Mouse (Mus musculus) limb, embryonic 11.5 days (tissue): ENCODE data around the gene Tbata. TPM values are rescaled to one million over a fixed set of nuclear protein-coding genes. Genes with fewer than 3 reads are reported as not detected.

Experiments
- ATAC-seq: fragments of 200-750 bp; cut with Nextera tagmentation; 2 replicates; pipeline ENCODE4 v1.8.0; 2017; ENCODE audit warnings: low read depth; ENCODE audit not compliant: insufficient number of reproducible peaks, low FRiP score, low TSS enrichment
- DNase-seq: peaks from one replicate; pipeline ENCODE4 v3.0.0-alpha.2; 2015; ENCODE audit warnings: low spot score
- H3K27ac ChIP-seq: fragments of 300-500 bp; sonication (generic); replicated peaks from 2 replicates; pipeline ENCODE4 v1.5.1; 2014; ENCODE audit warnings: low read depth, mild to moderate bottlenecking, low read length
- H3K27me3 ChIP-seq: fragments of 300-500 bp; sonication (generic); 2 replicates; pipeline ENCODE4 v1.6.1; 2014; ENCODE audit warnings: mild to moderate bottlenecking, low read length, mixed read lengths; ENCODE audit not compliant: control insufficient read depth, insufficient read depth
- H3K36me3 ChIP-seq: fragments of 300-500 bp; sonication (generic); 2 replicates; pipeline ENCODE4 v1.6.1; 2014; ENCODE audit warnings: mild to moderate bottlenecking, low read length, moderate library complexity, mixed read lengths; ENCODE audit not compliant: control insufficient read depth, insufficient read depth
- H3K4me1 ChIP-seq: fragments of 300-500 bp; sonication (generic); 2 replicates; pipeline ENCODE4 v1.6.1; 2014; ENCODE audit warnings: low read length, mixed read lengths; ENCODE audit not compliant: control insufficient read depth, insufficient read depth
- H3K4me2 ChIP-seq: fragments of 300-500 bp; sonication (generic); 2 replicates; pipeline ENCODE4 v1.6.1; 2014; ENCODE audit warnings: low read depth, mild to moderate bottlenecking, moderate library complexity; ENCODE audit not compliant: severe bottlenecking
- H3K4me3 ChIP-seq: fragments of 300-500 bp; sonication (generic); 2 replicates; pipeline ENCODE4 v1.5.1; 2014; ENCODE audit warnings: low read depth, low read length
- H3K9ac ChIP-seq: fragments of 300-500 bp; sonication (generic); 2 replicates; pipeline ENCODE4 v1.6.1; 2014; ENCODE audit warnings: mild to moderate bottlenecking, low read length
- H3K9me3 ChIP-seq: fragments of 300-500 bp; sonication (generic); 2 replicates; pipeline ENCODE4 v1.6.1; 2016; ENCODE audit warnings: low read length; ENCODE audit not compliant: control insufficient read depth
- WGBS: fragments of 180-500 bp; shearing (Covaris S2); extraction: QIAGEN DNeasy Blood & Tissue Kit; methylation state at CpG from one replicate; pipeline ENCODE4 v1.1.7; 2014; 5-methylcytosine and 5-hydroxymethylcytosine counted together
- microRNA-seq: library from miRNA; unstranded; fragments of <30 nt; microRNA quantifications from one replicate; pipeline ENCODE4, GENCODE M21; 2016
- polyA plus RNA-seq: library from polyadenylated mRNA; unstranded; fragments of >200 nt; fragmentation: Nextera tagmentation; extraction: Ambion mirVana; gene quantifications from 2 replicates; pipeline ENCODE4 v1.2.1, GENCODE M21; 2014

The Tbata gene
- polyA plus RNA-seq, 1 experiment from 2014 or later = not detected

GRCm38 (mm10) chr10:61231756-61232155 lies 60.0 kb downstream of the Tbata start:
- Histone ChIP-seq H3K9me3 (no peaks in the 10 kb centered on the region), H3K27ac (no peak overlapping the region), H3K4me3 (no peak overlapping the region), H3K4me1 (no peaks in the 10 kb centered on the region), H3K9ac (no peak overlapping the region), H3K36me3 (no peaks in the 10 kb centered on the region), H3K4me2 (no peak overlapping the region), H3K27me3 (no peaks in the 10 kb centered on the region)
- WGBS = 92% methylated on average over 3 of the region's 3 CpGs
- ATAC-seq (no peak), DNase-seq (no peak)

- no peaks in the 10 kb centered on the region for H3K9me3 ChIP-seq
- H3K4me1 ChIP-seq = no peaks in the 10 kb centered on the region
- no peak overlapping the region for H3K27ac ChIP-seq
- H3K4me2 ChIP-seq = no peak overlapping the region
- ATAC-seq = no peak
- no peaks in the 10 kb centered on the region for H3K36me3 ChIP-seq
- no peaks in the 10 kb centered on the region for H3K27me3 ChIP-seq
- no peak overlapping the region for H3K4me3 ChIP-seq
- WGBS = 52% methylated on average over 7 of the region's 7 CpGs
- no peak for DNase-seq
- H3K9ac ChIP-seq = no peak overlapping the region
Observed at GRCm38 (mm10) chr10:61232858-61233567, 61.3 kb downstream of the Tbata start.

GRCm38 (mm10) chr10:61234319-61234718 lies 62.6 kb downstream of the Tbata start:
- Histone ChIP-seq H3K9ac (no peak overlapping the region), H3K27ac (no peak overlapping the region), H3K4me3 (no peak overlapping the region), H3K4me2 (no peak overlapping the region), H3K27me3 (no peaks in the 10 kb centered on the region), H3K4me1 (no peaks in the 10 kb centered on the region), H3K36me3 (no peaks in the 10 kb centered on the region), H3K9me3 (no peaks in the 10 kb centered on the region)
- 53% methylated on average over 4 of the region's 4 CpGs for whole genome bisulfite sequencing
- ATAC-seq = no peak
- peak; percentile 58 for DNase-seq

- H3K27ac ChIP-seq = no peak overlapping the region
- H3K4me2 ChIP-seq = no peak overlapping the region
- H3K9me3 ChIP-seq = no peaks in the 10 kb centered on the region
- no peak overlapping the region for H3K9ac ChIP-seq
- ATAC-seq (no peak), DNase-seq (no peak)
- no peaks in the 10 kb centered on the region for H3K36me3 ChIP-seq
- WGBS = 91% methylated on average over 6 of the region's 6 CpGs
- H3K4me3 ChIP-seq = no peak overlapping the region
- H3K27me3 ChIP-seq = no peaks in the 10 kb centered on the region
- 0 out of 2 replicates have a peak, but pooled peaks cover 2% of the 10 kb centered on the region for H3K4me1 ChIP-seq
Observed at GRCm38 (mm10) chr10:61235677-61236267, 64.0 kb downstream of the Tbata start.

- Histone ChIP-seq H3K4me3 (no peak overlapping the region), H3K27ac (no peak overlapping the region), H3K36me3 (no peaks in the 10 kb centered on the region), H3K4me1 (0 out of 2 replicates have a peak, but pooled peaks cover 5% of the 10 kb centered on the region), H3K9me3 (no peaks in the 10 kb centered on the region), H3K4me2 (no peak overlapping the region), H3K9ac (no peak overlapping the region), H3K27me3 (no peaks in the 10 kb centered on the region)
- DNase-seq (no peak), ATAC-seq (no peak)
- 45% methylated on average over 4 of the region's 4 CpGs for WGBS
Observed at GRCm38 (mm10) chr10:61236683-61237390, 65.1 kb downstream of the Tbata start.

- Histone ChIP-seq H3K4me2 (no peak overlapping the region), H3K4me3 (no peak overlapping the region), H3K27me3 (no peaks in the 10 kb centered on the region), H3K9me3 (no peaks in the 10 kb centered on the region), H3K9ac (no peak overlapping the region), H3K36me3 (no peaks in the 10 kb centered on the region), H3K27ac (no peak overlapping the region), H3K4me1 (0 out of 2 replicates have a peak, but pooled peaks cover 5% of the 10 kb centered on the region)
- 82% methylated on average over 6 of the region's 6 CpGs for WGBS
- DNase-seq (no peak), ATAC-seq (no peak)
Observed at GRCm38 (mm10) chr10:61237391-61237785, 65.6 kb downstream of the Tbata start.

Small RNAs within 50 kb of the gene (microRNA-seq; reads per million reads assigned to microRNA genes)
- not detected for gene Gm44308

Other genes with a start within 250 kb of the Tbata start
- 20.5 and 21.8 TPM in 2 replicates for gene Pcbd1, start 82.6 kb upstream of the Tbata start, polyA plus RNA-seq
- gene Sgpl1, start 24.3 kb upstream of the Tbata start, polyA plus RNA-seq = 86.9 and 91.0 TPM in 2 replicates
- 0.55 and 0.88 TPM in 2 replicates for gene Adamts14, start 101.5 kb downstream of the Tbata start, polyA plus RNA-seq
- 0.10 TPM in 1 of 2 replicates, not detected in the other for gene Prf1, start 125.9 kb downstream of the Tbata start, polyA plus RNA-seq
- 16.0 and 17.0 TPM in 2 replicates for gene Pald1, start 211.6 kb downstream of the Tbata start, polyA plus RNA-seq
- gene Nodal, start 246.0 kb downstream of the Tbata start, polyA plus RNA-seq = not detected in 2 replicates